Mouse (Mus musculus) gastrocnemius, adult 2 months (tissue): ENCODE data around the gene Wfikkn2. TPM values are rescaled to one million over a fixed set of nuclear protein-coding genes. Genes with fewer than 3 reads are reported as not detected.

ENCODE experiments used
- DNase-seq: peaks from one replicate; pipeline ENCODE4 v3.0.0; 2022
- H3K27ac ChIP-seq: fragments of 200-600 bp; 2 replicates; pipeline ENCODE4 v1.8.1; 2022; ENCODE audit warnings: mild to moderate bottlenecking
- H3K4me3 ChIP-seq: fragments of 200-600 bp; 2 replicates; pipeline ENCODE4 v1.8.1; 2022; ENCODE audit warnings: mild to moderate bottlenecking, moderate library complexity
- CTCF ChIP-seq: fragments of 200-600 bp; IDR thresholded peaks from 2 replicates; pipeline ENCODE4 v1.8.1; 2022; ENCODE audit warnings: antibody characterized with exemption, mild to moderate bottlenecking, moderate library complexity
- intact Hi-C: fragments of 180-260 bp; cut with DNase I; formaldehyde crosslinking; loops from one replicate; pipeline ENCODE4 v1.15.1; 2025
- total RNA-seq, 2 experiments: library from RNA; stranded (reverse); gene quantifications; 2 replicates each; pipeline ENCODE4 v1.2.3; 2021

Gene Wfikkn2
- total RNA-seq, 2 experiments from 2014 or later: 6.9 to 8.3 TPM

DNA sequence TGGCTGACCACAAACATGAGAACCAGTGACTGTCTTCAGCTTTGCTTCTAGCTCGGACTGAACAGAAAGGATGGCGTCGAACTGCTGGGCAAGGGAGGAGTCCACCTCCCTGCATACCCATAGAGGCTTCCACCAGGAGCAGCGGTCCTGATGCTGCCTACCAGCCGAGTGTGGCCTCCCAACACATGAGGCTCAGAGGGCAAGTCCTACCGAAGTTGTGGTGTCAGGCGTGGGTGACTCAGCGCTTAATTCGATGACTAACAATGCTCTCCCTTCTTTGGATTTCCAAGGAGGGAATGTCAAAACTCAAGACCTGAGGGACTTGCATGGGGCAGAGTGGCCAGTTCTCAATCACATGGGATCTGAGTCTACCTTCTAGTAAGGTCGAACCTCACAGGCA, 7.9 kb upstream of the Wfikkn2 start:
- no peak for DNase-seq
- intact Hi-C loops: no loop called here

DNA sequence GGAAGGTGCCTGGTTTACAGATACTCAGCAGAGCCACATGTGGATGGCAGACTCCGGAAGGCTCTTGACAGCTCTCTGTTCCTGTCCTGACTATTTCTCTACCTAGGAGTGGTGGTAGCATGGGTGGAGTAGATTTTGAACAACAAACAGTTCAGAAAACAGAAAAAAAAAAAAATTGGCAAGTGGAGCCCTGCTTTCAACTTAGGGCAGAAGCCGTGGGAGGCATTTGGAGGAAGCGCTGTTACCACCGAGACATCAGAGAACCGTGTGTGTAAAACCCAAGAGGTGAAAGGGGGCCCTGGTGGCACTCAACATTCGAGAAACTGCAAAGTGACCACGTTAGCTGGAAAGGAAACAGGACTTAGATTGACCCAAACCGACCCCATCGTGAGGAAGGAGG, 7.4 kb upstream of the Wfikkn2 start:
- TF ChIP-seq CTCF: no peak
- H3K27ac ChIP-seq: no peak overlapping the region
- intact Hi-C loops: no loop called here
- H3K4me3 ChIP-seq: no peak overlapping the region
- DNase-seq: no peak

More for the DNA sequence above, 7.9 kb upstream of the Wfikkn2 start:
- H3K27ac ChIP-seq: no peak overlapping the region
- no peak overlapping the region for H3K4me3 ChIP-seq
- no peak for TF ChIP-seq CTCF

DNA sequence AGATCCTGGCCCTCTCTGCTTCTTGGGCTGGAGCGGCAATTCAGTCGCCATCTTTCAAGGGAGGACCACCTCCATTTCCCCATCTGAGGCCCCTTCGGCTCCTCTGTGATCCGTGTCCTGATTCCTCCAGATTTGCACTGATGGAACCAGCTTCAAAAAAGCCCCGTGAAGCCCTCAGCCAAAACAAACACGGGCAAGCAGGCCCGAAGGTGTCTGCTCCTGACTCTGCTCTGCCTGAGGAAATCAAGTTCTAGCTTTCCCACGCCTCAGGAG, 920 bp upstream of the Wfikkn2 start:
- no peak for DNase-seq
- TF ChIP-seq CTCF: no peak
- intact Hi-C loops: no loop called here
- no peak overlapping the region for H3K27ac ChIP-seq
- H3K4me3 ChIP-seq: no peak overlapping the region

DNA sequence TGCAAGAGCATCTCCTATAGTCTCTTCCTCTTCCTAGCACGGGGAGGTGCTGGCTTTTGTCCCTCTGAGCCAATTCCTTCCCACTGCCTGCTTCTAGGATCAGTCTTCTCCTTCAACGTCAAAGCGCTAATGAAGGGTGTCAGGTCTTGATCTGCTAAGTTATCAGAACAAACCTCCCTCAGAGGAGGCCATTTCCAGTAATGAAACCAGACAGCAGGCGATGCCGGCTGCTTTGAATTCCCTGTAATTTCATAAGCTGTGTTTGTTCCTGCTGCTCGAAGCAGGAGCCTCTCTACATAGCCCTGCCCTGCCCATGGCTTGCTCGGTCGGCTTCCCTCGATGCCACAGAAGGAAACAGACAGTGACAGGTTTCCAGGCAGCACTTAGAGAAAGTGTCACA, 1.4 kb downstream of the Wfikkn2 start:
- DNase-seq: no peak
- H3K27ac ChIP-seq: no peak overlapping the region
- TF ChIP-seq CTCF: no peak
- H3K4me3 ChIP-seq: no peak overlapping the region
- intact Hi-C loops: no loop called here

DNA sequence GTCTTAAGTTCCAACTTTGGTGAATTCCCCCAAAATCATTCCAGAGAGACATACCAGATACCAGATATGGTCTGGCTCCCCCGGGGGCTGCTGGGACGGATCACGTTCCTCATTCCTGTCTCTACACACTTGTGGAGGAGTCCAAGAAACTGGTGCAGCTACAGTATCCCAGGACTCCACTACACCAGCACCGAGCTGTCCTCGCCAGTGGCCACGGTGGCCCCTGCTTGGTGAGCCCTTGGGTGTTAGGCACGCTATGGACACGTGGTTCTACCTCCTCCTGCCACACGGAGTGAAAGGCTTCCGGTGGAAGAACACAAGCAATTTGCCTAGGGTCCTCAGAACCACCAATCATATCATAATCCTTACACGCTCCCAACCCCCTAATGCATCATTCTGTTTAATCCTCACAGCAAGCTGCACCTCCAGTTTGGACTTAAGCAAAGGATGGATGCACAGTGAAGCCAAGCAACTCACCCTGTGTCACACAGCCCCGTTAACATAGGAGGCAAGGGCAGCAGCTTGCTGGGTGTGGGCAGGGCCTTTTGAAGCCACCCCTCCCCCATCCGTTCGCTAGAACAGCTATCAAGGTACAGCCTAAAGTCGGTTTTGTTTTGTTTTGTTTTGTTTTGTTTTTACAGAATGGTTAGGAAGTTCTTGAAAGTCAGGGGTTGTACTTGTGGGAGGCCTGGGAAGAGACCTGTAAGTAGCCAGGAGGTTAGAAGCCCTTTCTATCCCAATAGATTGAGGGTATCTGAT, 2.2 kb downstream of the Wfikkn2 start:
- no peak for DNase-seq
- Histone ChIP-seq H3K4me3 (peak overlapping the region; percentile 72), H3K27ac (peak overlapping the region; percentile 84)
- no peak for TF ChIP-seq CTCF
- intact Hi-C loops: no loop called here

DNA sequence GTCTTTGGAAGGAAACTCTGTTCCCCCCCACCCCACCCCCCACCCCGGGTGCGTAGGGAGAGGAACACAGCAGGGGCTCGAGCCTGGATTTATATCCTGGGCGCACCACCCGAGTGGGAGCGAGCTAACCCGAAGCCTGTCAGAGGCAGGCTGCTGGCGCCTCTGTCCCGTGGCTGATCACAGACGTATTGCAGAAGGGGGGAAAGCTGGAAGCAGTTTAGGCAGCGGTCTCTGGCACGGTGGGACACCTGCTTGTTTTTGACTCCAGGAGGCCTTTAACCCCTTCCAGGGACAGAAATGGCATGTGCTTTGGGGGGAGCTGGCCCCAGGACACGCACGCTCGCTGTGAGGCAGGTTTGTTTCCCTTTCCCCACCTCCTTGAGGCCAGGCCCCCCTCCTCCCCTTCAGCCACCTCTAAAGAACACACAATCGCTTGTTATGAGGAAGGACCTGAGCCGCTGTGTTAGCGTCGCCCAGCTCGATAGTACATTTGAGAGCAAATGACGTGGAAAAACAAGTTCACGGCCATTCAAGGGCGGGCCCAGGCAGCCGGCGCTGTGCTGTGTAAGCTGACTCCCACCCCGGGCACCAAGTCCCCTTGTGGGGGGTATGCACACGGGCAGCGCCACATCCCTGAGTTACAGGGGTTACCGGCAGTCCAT, 2.9 kb downstream of the Wfikkn2 start:
- peak; percentile 35 for TF ChIP-seq CTCF
- intact Hi-C loops: no loop called here
- DNase-seq: peak; percentile 67
- Histone ChIP-seq H3K27ac (peak overlapping the region; percentile 84), H3K4me3 (peak overlapping the region; percentile 72)

DNA sequence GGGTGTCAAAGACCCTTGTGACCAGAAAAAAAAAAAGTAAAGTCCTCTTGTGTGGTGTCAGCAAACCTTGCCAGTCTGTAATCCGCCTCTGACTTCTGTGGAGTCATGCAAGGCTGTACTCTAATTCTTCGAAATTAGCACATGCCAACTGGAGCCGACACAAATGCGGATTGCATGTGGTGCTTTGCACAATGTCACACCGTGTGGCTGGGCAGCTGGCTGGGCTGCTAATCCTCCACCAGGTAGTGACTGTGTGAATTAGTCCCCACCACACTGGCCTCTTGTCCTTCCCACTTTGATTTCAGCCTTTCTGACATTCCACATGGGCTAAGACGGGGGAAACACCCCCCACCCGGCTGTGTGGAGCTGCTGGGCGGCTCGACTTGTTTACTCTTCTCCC, 6.1 kb downstream of the Wfikkn2 start:
- intact Hi-C loops: loop anchor here (5.0 kb wide), 1 partner anchor 248 kb away; the partner anchor contains the start of gene Spata20
- H3K27ac ChIP-seq: no peak overlapping the region

DNA sequence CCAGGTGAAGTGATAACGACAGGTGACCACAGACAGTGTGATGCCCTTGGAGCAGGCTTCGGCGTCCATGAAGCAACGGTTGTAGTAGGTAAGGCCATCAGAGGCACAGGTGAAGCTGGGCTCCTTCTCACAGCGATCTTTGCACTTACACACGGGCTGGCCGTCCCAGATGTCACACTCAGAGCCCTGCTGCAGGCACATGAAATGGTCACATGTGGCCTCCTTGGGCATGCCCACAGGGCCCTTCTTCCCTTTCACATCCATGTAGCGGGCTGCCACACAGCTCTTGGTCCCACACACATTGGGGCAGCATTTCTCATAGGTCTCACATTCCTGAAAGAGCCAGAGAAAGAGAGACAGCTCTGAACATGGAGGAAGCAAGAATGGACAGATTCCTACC, 7.0 kb downstream of the Wfikkn2 start:
- no peak for TF ChIP-seq CTCF
- no peak overlapping the region for H3K27ac ChIP-seq
- no peak overlapping the region for H3K4me3 ChIP-seq
- intact Hi-C loops: loop anchor here (5.0 kb wide), 1 partner anchor 249 kb away; the partner anchor contains the start of gene Spata20
- no peak for DNase-seq

More for the DNA sequence above, 6.1 kb downstream of the Wfikkn2 start:
- TF ChIP-seq CTCF: no peak
- no peak overlapping the region for H3K4me3 ChIP-seq
- no peak for DNase-seq

DNA sequence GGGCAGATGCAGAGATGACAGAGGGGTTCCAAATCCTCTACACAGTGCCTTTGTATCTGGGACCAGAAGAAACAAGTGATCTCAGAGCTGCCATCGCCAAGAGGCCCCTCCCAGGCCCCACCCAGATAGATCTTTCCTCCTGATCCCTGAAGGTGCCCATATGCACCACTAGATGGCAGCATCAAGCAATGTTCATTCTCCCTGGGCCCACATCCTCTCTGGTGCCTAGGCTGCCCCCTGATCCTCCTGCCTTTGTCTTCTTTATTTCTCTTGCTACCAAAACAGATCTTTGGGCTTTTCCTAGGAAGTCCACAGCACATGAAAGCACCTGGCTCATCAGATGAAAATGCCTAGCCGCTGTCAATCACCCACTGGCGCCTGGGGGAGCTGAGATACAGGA, 9.7 kb downstream of the Wfikkn2 start:
- peak overlapping the region; percentile 64 for H3K27ac ChIP-seq
- DNase-seq: peak; percentile 72
- TF ChIP-seq CTCF: peak; percentile 88

DNA sequence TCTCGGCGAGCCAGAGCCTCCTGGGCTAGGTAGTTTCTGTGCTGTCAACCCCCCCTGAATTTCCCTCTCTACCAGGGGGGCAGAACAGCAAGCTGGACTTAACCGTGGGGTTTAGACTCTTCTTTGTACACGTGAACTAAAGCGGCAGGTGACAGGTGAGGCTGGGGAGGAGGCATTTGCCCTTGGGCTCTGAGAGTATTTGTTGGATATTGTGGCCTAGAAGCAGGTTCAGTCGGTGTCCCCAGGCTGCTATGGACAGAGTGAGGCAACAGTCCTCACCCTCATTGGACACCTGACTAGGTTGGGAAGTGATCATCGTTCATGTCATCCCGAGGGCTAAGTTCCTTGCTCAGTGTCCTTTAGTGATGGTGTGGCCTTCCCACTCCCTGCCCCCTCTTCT, 10.9 kb downstream of the Wfikkn2 start:
- Histone ChIP-seq H3K27ac (no peak overlapping the region), H3K4me3 (no peak overlapping the region)
- no peak for TF ChIP-seq CTCF
- no peak for DNase-seq
- intact Hi-C loops: loop anchor here (5.0 kb wide), 1 partner anchor 252 kb away; the partner anchor contains the start of gene Spata20

More for the DNA sequence above, 9.7 kb downstream of the Wfikkn2 start:
- no peak overlapping the region for H3K4me3 ChIP-seq
- intact Hi-C loops: loop anchor here (1.0 to 5.0 kb wide), 3 partner anchors 41 to 251 kb away; partner anchors contain the start of gene Spata20

DNA sequence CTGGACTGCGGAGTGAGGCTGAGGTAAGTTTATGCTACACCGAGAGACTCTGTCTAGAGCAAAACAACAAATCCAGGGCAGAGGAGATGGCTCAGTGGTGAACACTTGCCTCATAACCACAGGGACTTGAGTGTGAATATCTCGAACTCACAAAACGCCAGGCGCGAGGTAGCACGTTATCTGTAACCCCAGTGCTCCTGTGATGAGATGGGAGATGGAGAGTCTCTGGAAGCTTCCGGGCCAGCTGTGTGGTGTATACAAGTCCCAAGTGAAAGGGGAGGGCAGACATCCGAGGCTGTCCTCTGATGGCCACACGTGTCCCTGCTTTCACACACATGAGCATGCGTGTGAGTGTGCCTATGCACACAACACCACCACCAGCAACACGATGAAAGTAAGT, 11.4 kb downstream of the Wfikkn2 start:
- no peak for TF ChIP-seq CTCF
- no peak for DNase-seq
- intact Hi-C loops: no loop called here
- Histone ChIP-seq H3K27ac (no peak overlapping the region), H3K4me3 (no peak overlapping the region)

DNA sequence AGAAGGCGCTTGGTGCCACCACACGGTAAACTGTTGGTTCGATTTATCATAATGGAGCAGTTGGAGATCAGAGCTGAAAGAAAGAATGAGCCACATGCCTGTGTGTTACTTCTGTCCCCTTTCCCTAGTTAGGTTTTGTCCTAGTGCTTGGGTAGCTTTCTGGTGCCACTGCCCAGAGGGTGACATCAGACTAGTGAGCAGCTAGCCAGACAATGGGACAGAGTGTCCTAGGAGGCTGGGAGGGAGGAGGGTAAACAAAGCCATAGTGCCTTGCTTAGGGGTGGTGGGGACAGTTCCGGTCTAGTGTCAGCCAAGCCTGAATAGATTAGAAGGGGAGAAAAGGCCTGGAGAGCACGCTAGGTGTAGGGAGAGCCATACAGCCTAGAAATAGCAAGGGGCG, 12.4 kb downstream of the Wfikkn2 start:
- intact Hi-C loops: no loop called here
- peak; percentile 26 for DNase-seq
- no peak for TF ChIP-seq CTCF
- H3K27ac ChIP-seq: peak overlapping the region; percentile 88
- H3K4me3 ChIP-seq: no peak overlapping the region

DNA sequence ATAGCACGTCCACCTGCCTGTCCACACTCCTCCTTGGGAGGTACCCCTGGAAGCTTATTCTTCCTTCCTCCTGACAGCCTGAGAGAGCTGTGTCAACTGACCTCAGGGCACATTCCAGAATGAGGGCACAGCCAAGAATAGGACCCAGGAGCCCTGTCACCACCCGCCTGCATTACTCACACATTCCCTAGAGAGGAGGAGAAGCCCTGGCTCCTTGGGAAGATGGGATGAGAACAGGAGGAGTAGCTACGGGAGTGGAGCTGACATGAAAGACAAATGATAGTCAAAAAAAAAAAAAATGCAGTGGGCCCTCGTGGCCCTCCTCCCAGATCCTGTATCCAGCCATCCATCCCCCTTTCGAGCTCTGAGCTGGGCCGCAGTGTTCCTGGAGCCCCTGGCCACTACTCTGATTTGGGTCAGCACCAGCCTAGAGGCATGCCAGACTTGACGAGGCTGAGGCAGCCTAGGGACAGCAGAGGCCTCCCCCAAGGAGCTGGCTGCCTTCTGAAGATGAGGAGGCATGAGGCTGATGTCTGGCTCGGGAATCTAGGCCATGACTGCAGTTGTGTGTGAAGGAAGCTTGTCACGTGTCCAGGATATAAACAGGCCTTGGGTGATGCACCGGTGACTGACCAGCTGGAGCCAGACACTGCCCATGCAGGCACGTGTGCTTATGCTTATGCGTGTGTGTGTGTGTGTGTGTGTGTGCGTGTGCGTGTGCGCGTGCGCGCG, 13.8 kb downstream of the Wfikkn2 start:
- 0 out of 2 replicates have a peak overlapping the region, but pooled peaks have one; percentile 23 for H3K4me3 ChIP-seq
- peak overlapping the region; percentile 88 for H3K27ac ChIP-seq
- DNase-seq: peak; percentile 80
- intact Hi-C loops: no loop called here
- TF ChIP-seq CTCF: no peak
